Mouse (Mus musculus): ENCODE measurements around the gene 4930432K21Rik.

4930432K21Rik gene

DNA sequence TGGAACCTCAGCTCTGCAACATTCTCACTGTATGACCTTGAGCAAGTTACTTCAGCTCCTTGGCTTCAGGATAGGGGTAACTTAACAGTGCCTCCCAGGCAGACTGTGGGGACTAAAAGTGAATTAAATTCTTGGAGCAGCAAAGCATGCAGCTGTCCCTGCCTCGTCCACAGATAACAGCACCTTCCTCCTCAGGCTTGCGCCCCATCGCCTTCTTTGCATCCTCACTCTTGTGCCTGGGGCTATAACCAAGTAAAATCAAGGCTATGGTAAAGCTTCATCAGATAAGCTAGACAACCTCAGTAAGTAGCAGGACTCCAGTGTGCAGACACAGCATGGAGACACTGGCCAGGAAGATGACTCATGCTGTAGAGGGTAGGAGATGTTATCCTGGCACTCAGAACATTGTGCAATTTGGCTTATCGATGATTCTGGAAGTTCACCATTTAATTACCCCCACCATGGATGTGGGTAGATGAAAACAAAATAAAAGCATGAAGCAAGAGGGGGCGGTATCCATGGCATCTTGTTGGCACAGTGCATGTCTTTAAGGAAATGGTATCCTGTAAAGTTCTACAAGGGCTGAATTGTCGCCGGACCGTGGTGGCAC is 3.1 kb upstream of the 4930432K21Rik start:
- in situ Hi-C loops (cut with MboI; ENCODE audit: unreplicated experiment in 2 of 2): no loop called here

DNA sequence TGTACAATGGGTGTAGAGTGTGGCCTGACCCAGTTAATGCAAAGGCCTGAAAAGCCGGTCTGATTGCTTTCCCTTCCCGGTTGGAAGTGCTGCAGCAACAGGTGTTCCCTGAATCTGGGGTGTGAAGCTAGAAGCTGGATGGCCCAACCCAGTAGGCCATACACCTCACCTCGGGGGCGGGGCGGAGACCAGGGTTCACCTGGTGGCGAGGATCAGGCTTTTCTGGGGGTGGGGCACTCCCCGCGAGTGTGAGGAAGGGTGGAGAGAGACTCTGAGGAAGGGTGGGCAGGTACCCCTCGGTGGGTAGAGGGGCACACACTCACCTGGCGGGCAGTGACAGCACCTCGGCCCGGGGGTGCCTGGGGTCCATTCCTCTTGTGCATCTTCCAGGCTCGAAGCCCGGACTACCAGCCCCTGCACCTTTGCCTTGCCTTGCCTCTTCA is 480 bp upstream of the 4930432K21Rik start:
- in situ Hi-C loops (cut with MboI; ENCODE audit: unreplicated experiment in 2 of 2): no loop called here

DNA sequence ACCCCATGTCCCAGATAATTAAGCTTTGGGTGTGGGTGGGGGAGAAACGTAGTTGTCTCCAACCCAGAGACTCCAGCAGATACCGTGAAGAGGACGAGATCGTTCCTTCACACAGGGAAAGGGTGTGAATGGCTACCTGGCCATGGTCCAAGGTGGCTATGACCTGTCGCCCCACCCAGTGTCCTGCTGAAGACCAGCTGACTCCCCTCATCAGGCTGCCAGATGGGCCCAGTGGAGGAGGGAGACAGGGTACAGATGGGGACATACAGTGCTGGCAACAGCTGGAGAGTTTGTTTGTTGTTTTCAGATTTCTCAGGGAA is 666 bp downstream of the 4930432K21Rik start:
- in situ Hi-C loops (cut with MboI; ENCODE audit: unreplicated experiment in 2 of 2): no loop called here

DNA sequence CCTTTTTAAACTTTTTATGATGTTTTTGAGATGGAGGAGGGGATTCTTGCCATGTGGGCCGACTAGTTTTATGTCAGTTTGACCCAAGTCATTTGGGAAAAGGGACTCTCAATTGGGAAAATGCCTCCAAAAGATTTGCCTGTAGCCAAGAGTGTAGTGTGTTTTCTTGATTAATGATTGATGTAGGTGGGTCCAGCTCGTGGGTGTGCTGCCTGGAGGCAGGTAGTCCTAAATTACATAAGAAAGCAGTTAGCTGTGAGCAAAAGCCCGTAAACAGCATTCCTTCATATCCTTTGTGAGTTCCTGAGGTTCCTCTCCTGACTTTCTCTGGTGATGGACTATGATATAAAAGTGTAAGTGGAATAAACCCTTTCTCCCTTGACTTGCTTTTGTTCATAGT is 1.4 kb downstream of the 4930432K21Rik start:
- in situ Hi-C loops (cut with MboI; ENCODE audit: unreplicated experiment in 2 of 2): no loop called here

DNA sequence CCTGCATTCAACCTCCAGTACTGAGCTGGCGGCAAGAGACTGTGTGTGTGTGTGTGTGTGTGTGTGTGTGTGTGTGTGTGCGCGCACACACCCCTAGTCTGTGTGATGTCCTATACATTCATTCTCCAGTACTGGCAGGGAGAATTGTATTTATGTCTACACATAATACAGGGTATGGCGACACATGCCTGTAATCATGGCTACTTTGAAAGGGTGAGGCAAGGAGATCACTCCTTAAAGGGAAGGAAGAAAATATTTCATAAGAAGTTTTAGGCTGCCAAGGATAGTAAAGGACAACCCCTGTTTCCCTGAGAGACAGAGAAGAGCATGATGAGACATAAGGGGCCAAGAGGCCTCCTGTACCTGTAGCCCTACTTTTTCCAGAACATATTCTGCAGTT is 9.8 kb downstream of the 4930432K21Rik start:
- in situ Hi-C loops (cut with MboI; ENCODE audit: unreplicated experiment in 2 of 2): loop anchor here in 1 of 2 experiments (25.0 kb wide), 1 partner anchor 405 kb away; no protein-coding TSS in a partner anchor

DNA sequence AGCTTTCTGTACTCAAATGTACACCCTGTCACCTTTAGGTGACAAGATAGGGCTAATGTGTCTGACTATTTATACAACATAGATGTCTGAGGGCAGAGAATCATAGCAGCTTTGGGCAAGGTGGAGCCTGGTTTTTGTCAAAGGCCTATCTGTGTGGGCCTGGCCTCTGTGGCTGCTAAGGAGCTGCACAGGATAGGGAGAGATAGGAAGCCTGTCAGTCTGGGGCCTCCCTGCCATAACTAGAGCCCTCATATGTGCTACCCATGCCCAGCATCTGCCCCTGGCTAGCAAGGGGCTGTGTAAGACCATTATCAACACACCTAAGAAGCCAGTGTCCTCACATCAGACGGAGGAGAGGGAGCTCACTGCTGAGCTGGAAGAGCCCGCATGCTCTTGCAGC is 19.9 kb downstream of the 4930432K21Rik start:
- in situ Hi-C loops (cut with MboI; ENCODE audit: unreplicated experiment in 2 of 2): loop anchor here in 1 of 2 experiments (25.0 kb wide), 1 partner anchor 395 kb away; no protein-coding TSS in a partner anchor

DNA sequence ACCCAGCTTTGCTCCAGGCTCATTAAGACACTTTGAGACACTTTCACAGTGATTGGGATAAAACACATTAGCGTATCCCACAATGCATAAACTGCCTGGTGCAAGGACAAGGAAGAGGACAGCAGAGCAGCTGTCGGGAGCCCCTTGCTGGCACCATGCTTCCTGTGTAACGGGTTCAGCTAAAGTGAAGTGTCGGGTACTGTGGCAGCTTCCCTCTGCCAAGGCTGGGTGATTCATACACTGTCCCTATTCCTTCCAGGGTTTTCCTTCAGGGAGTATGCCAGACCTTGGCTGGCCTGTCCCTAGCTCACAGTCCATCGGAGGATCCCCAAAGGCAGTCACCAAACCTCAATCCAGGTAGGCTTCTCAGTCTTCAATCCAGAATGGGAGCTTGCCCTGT is 22.3 kb downstream of the 4930432K21Rik start:
- in situ Hi-C loops (cut with MboI; ENCODE audit: unreplicated experiment in 2 of 2): loop anchor here (5.0 to 25.0 kb wide), 2 partner anchors 133 to 392 kb away; no protein-coding TSS in a partner anchor

DNA sequence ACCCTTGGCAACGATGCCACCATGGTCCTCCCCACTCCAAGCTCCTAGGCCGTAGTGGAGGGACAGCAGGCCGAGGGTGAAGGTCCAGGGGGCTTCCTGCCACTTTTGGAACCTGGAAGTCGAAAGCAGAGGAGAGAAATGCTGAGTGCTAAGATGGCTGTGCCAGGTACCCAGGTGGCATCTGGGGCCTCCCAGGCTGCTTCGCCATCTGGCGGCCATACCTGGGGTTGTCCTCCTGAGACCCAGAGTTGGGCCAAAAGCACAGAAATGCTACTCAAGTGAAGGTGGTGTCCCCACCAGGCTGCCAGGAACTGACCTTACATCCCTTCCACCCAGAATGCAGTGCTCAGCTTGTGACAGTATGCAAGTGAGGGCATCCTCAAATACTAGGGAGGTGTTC is 26.0 kb downstream of the 4930432K21Rik start:
- in situ Hi-C loops (cut with MboI; ENCODE audit: unreplicated experiment in 2 of 2): loop anchor here (5.0 to 25.0 kb wide), 2 partner anchors 137 to 388 kb away; no protein-coding TSS in a partner anchor

DNA sequence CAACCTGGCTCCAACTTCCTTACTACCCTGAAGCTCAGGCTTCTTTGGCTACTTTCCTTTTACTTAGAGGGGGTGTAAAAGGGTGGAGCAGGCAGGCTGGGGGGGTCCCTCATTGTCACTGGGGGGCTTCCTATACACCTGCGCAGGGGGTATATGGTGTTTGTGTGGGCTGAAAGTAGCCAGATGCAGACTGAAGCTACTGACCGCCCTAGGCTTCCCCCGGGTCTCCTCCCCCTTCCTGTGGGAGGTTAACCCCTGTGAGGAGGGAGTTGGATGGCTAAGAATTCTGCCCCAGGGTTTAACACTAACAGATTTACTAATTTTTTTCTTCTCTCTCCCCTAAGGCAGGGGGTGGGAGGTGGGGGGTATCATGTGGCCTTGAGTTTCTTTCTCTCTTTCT is 28.7 kb downstream of the 4930432K21Rik start:
- in situ Hi-C loops (cut with MboI; ENCODE audit: unreplicated experiment in 2 of 2): no loop called here

DNA sequence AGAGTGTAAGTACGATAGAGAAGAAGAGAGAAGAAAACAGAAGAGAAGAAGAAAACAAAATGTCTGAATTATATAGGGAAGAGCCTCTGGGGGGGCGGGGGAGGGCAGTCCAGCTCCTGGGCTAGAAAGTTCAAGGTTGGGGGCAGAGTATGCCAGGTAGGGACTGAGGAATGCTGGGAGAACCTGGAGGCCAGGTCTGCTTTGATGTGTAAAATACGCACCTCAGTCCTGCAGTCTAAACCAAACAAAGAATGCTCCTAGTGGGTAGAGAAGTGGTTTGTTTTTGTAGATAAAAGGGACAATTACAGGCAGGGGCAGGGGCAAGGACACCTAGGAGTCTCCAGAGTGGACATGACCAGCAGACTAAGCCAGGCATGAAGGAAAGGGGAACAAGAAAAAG is 29.6 kb downstream of the 4930432K21Rik start:
- in situ Hi-C loops (cut with MboI; ENCODE audit: unreplicated experiment in 2 of 2): no loop called here

DNA sequence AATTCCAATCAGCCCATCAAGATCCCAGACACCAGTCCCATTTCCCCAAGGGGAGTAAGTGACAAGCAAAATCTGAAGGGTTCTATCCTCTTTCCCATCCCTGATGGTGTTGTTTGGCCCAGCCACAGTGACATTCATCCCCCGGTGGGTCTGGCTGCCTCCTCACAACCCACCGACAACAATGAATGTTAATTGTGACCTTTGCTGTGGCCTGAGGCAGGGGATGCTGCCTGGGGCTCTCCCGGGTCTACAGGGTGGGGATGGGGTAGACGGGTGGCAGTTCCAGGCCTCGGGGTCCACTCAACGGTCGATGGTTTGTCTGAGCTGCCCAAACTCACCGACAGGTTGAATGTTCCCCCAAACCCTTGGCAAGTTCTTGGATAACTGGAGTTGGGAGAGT is 30.8 kb downstream of the 4930432K21Rik start:
- in situ Hi-C loops (cut with MboI; ENCODE audit: unreplicated experiment in 2 of 2): no loop called here

DNA sequence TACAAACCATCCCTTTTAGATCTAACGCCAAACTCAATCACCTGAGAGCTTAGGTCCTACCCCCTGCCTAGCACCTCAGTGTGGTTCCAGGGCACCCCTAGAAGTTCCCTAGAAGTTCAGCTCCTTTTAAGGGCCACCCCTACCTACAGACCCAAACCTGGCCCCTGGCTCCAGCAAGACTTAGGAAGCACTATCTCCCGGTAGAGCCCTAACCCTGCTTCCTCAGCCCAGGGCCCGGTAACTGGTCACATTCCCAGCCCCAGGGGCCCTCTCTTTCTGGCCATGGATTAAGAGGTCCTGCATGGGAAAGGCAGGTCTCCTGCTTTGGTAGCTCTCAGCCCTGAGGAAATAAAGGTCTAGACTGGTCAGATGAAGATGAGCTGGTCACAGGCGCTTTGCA is 32.1 kb downstream of the 4930432K21Rik start:
- in situ Hi-C loops (cut with MboI; ENCODE audit: unreplicated experiment in 2 of 2): loop anchor here (5.0 kb wide), 3 partner anchors 37 to 182 kb away; no protein-coding TSS in a partner anchor

DNA sequence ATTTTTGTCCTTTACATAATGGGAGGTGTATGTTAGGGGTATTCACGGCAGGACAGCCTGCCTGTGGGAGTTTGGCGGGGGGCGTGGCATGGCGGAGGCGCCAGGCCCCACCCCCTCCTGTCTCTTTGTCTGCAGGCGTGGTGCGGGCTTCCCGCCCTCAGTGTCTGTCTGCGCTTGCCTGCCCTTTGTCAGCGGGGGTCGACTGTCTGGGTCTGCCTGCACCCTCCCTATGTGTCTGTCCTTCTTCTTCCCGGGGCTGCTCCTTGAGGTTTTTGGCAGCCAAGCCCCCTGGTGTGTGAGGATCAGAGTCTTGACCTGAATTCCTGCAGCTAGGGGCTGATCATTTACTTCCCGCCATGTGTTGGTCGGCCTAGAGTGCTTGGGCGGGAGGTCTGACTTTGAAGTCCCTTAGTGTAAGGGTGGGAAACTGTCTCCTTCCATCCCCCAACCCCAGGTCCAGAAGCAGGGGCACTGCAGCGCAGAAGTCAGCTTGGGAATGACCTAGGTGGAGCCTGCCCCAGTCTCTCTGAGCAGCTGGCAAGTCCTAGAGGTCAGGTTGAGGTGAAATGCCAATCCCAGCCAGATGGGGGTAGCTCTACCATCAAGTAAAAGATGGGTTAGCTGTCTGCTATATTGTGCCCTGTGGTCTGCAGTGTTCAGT is 32.8 kb downstream of the 4930432K21Rik start:
- in situ Hi-C loops (cut with MboI; ENCODE audit: unreplicated experiment in 2 of 2): loop anchor here (5.0 kb wide), 3 partner anchors 37 to 182 kb away; no protein-coding TSS in a partner anchor

DNA sequence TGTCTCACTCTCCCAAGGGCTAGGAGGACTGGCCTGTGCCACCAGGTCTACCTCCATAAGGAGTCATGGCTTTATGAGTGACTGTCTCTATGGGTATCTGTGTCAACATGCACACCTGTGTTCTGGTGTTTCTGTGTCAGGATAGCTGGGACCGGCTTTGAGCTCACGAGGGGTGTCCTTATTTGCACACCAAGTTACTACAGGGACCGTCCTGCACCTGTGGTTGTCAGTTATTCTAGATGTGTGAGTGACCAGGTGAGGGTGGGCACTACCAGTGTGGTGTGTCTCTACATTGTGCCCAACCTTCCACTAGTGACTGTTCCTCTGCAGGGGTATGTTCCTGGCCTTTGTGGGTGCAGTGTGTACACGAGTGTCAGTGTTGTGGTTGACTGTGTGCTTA is 35.0 kb downstream of the 4930432K21Rik start:
- in situ Hi-C loops (cut with MboI; ENCODE audit: unreplicated experiment in 2 of 2): loop anchor here (5.0 kb wide), 3 partner anchors 34 to 179 kb away; no protein-coding TSS in a partner anchor

DNA sequence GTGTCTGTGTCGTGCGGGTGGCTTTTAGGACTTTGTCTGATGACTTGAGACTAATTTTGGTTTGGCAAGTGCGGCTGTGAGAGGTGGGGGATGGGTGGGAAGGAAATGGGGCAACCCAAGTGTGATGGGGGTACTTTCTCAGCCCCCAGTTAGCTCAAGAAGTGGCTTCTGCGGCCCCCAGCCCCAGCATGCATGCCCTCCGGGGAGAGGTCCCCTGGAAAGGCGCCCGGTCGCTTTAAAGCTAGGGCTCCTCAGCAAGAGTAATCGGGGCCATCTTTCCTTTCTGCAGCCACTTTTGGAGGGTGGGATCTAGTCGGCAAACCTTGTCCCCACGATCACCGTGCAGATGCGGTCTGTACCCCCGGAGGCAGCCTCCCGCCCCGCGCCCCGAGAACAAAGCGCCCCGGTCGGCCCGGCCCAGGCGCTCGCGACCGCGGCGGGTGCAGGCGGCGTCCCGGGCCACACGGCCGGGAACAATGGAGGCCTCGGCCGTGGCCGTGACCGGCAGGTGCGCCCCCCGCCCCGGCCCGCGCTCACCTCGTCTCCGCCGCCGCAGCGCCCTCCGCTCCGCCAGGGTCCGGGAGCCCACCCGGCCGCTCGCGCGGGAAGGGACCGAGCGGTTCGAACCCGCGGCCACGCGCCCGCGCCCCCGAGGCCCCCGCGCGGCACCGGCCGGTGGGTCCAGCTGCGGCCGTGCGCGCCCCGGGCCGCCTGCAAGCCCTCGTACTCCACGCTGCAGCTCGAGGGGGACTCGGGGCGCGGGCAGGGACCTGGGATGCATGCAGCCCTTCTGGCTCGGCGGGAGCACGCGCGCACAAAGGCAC is 35.6 kb downstream of the 4930432K21Rik start:
- in situ Hi-C loops (cut with MboI; ENCODE audit: unreplicated experiment in 2 of 2): loop anchor here (5.0 kb wide), 3 partner anchors 34 to 179 kb away; no protein-coding TSS in a partner anchor

DNA sequence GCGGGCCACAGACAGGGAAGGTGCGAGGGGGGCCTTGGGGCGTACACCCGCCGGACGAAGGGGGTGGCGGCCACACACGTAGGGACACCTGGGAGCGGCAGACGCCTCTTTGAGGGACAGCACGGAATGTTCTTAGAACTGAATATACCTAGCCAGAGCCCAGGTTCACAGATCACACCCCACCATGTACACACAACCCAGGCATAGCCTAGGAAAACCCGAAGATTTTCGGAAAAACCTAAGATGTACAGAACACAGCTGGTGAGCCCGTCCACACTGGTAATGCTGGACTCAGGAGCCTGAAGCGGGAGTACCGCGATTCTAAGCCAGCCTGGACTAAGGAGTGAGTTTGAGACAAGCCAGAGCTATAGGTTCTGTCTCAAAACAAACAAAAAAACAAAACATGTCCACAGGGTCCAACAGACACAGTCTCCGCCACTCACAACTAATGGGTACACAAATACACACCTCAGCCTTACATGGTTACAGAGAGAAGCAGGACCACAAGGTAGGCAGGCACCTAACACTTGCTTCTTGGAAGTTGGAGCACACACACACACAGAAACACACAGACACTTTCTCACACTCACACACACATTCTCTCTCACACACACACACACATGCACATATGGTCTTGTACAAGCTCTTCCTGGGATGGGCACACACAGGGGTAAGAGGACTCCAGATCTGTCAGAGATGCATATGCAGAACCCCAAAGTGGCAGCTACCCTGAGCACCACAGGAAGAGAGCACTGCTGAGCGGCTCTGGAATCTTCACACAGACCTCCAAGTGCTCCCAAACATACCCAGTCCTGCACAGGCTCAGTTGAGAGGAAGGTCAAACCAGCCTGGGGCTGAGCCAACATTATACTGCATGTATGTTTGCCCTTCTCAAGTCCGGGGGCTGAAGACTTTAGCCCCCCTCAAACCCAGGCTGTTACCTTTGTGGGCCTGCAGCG is 36.5 kb downstream of the 4930432K21Rik start:
- in situ Hi-C loops (cut with MboI; ENCODE audit: unreplicated experiment in 2 of 2): loop anchor here (5.0 kb wide), 5 partner anchors 33 to 178 kb away; no protein-coding TSS in a partner anchor

DNA sequence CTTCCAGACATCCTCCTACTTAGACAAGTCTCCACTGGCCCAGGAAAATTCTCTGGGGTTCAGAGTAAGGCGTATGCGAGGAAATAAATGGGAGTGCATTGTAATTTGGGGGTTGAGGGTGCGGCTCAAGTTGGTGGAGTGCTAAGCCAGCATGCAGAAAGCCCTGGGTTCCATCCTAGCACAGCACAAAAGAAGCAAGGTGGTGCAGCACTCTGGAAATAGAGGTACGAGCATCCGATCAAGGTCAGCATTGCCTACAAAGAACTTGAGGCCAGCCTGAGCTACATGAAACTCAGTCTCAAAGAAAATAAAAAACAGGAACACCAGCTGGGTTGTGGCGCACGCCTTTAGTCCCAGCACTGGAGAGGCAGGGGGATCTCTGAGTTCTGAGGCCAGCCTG is 37.3 kb downstream of the 4930432K21Rik start, which contains the start of gene Nanos3:
Nanos3 (minus strand) TSS at position 101 of the 400 bp plus-strand sequence.
- in situ Hi-C loops (cut with MboI; ENCODE audit: unreplicated experiment in 2 of 2): loop anchor here (5.0 kb wide), 3 partner anchors 97 to 177 kb away; no protein-coding TSS in a partner anchor

DNA sequence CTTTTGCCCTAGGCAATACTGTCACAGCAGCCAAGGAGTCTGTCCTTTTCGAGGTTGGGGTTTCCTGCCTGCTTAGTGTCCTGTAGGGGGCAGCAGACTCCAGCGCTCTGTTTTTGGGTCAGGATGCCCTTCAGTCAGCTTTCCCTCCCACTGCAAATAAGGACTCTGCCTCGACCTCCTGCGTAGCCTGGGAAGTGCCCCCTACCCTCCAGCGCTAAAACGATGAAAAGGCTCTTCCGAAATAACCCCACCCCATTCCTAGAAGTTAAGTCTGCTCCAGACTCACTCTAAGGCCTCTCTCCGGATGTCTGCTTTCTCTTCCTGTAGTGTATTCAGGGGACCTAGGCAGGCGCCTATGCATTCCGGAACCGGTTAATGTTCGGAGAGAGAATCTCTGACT is 38.7 kb downstream of the 4930432K21Rik start:
- in situ Hi-C loops (cut with MboI; ENCODE audit: unreplicated experiment in 2 of 2): loop anchor here (5.0 kb wide), 3 partner anchors 96 to 176 kb away; no protein-coding TSS in a partner anchor

DNA sequence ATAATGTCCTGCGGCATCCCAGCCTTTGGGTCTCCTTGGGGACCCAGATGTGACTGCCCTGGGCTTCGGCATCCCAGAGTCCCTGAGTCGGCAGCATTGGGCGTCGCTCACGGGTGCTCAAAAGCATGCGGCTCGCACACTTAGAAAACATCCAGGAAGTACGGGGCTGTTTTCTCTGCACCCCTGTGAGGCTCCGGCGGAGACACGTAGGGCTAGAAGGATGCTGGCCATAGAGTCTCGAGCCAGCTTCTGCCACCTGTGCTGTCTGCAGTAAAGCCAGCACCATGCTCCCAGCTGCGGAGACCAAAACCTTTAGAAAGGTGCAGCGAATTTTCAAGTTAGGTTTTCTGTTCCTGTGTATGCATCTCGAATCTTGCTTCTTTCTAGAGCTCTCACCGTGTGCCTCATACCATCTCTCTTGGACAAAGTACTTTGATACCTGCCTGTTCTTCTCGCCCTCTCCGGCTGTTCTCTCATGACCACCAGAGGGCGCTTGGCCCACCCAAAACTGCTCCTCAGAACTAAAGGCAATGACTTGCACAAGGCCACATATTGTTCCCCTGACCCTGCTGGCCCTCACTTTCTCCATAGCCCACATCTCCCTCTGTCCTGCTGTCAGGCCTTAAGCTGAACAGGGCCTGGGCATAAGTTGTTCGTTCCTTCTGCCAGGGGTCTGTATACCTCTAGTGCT is 39.4 kb downstream of the 4930432K21Rik start:
- in situ Hi-C loops (cut with MboI; ENCODE audit: unreplicated experiment in 2 of 2): loop anchor here (5.0 kb wide), 3 partner anchors 95 to 175 kb away; no protein-coding TSS in a partner anchor

All from v-Abl transformed pro-B cells (cell line).